Mouse (Mus musculus): ENCODE data around the gene Adam22. TPM values are rescaled to one million over a fixed set of nuclear protein-coding genes. Genes with fewer than 3 reads are reported as not detected.

Adam22 gene
- polyA plus RNA-seq, 1 experiment from 2014 or later: 32.5 TPM

Small RNA genes within 50 kb of the gene (microRNA-seq; reads per million reads assigned to microRNA genes)
- not detected for gene Gm24196

Other genes with a start within 250 kb of the Adam22 start
- 13.7 and 16.2 TPM in 2 replicates for gene Dbf4, start 54.6 kb upstream of the Adam22 start, polyA plus RNA-seq (2015; fragmentation: Nextera tagmentation; extraction: Ambion mirVana)
- 7.6 and 8.1 TPM in 2 replicates for gene Slc25a40, start 54.7 kb upstream of the Adam22 start, polyA plus RNA-seq (2015; fragmentation: Nextera tagmentation; extraction: Ambion mirVana)

Data from neural tube, embryonic 13.5 days (tissue).